Mouse (Mus musculus) ovary, postnatal 14 days (tissue): ENCODE results near the gene Casz1.

Experiments
- DNase-seq: peaks from one replicate; pipeline ENCODE4 v3.0.0; 2022; ENCODE audit warnings: low spot score

The Casz1 gene

DNA sequence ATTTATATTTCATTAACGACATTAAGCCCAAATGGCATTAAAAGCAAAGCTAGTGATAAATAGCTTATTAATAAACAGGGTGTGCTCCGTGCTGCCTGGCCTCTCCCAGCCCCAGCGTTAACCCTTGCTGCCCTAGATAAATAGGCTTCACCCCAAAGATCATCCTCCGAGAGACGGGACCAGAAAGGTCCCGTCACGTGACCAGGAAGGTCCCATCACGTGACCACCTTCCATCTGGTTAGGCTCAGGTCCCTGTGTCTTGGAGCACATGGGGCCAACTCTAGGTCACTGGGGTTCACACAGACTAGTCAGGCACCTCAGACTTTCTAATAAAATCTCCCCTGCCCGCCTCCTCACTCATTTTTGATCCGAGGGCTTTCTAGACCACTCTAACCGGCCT lies 42.5 kb downstream of the Casz1 start:
- no peak for DNase-seq

DNA sequence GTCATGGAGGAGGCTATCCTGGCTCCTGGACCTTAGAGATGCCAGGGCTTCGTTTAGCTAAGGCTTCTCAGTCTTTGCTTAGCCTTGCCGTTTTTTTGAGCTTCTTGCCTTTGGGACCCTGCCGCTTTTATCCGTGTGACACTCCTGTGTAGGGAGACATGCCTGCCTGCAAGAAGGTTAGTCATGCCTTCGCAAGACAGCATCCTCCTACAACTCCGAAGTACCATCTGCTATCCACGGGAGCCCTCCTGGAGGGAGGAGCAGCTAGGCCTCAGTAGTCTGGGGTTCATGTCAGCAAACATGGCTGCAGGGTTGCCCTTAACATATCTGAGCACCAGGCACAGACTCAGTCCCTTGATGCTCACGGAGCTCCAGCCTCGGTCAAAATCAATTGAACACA lies 43.4 kb downstream of the Casz1 start:
- DNase-seq = no peak

DNA sequence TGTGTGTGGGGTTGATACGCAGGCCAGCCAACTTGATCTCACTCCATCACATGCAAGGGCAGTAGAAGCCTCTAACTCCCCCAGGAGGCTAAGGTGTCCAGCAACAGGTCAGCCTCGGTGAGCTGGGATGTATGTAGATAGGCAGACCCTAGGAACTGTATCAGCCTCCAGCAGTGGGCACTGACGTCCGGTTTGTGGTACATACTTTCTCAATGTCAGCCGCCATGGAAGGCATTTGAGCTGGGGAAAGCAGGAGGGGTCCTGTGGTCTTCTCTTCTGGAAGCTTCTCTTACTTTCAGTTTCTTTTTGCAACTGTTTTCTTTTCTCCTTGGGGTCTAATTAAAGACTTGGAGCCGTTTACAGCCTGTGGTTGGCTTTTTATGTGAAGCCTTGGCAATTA lies 45.2 kb downstream of the Casz1 start:
- DNase-seq = no peak

DNA sequence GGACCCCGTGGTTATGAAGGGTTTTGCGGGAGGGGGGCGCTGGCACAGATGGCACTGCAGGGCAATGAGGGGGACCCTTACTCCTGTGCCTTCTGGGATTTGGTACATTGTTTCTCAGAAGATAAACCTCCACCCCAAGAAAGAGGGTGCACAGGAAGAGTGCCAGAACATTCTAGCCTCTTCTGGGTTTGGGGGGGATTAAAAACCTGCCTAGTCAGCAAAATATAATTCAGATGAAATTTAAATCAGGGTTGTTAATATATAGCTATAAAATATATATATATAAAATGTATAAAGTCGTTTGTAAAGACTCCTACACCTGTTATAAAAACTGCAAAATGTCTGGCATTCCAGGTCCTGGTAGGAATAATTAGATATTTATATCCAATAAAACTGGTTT lies 48.8 kb downstream of the Casz1 start:
- DNase-seq = no peak

DNA sequence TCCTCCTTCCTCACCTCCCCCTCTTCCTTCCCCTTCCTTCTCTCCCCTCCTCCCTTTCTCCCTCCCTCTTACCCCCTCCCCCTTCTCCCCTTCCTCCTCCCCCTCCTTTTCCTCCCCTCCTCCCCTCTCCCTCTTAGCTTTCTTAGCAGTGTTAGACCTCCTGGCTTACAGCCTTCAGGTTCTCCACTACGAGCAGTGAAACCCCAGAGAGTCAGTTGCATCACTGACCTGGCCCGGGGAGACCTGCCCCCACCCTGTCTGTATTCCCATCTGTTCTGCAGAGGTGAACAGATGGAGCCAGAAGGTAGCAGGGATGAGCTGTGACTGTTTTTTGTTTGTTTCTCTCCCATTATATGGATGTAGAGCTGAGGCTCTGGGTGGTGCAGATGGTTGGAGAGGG lies 49.9 kb downstream of the Casz1 start:
- DNase-seq = no peak

DNA sequence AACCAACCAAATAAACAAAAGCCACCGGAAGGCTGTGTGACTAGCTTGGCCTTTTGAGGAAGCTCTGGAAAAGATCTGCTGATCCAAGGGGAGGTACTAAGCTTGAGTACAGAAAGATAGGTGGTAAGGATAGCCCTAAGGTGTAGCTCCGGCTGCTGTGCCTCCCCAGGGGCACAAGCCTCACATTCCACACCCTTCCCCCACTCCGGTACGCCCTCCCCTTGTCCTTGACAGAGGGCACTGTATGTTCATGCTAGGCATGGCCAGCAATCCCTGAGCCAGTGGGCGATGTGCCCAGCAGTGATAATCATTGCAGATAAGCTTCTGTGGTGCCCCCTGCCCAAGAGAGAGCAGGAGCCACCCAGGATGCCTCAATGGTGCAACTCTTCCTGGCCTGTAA lies 51.3 kb downstream of the Casz1 start:
- DNase-seq = no peak

DNA sequence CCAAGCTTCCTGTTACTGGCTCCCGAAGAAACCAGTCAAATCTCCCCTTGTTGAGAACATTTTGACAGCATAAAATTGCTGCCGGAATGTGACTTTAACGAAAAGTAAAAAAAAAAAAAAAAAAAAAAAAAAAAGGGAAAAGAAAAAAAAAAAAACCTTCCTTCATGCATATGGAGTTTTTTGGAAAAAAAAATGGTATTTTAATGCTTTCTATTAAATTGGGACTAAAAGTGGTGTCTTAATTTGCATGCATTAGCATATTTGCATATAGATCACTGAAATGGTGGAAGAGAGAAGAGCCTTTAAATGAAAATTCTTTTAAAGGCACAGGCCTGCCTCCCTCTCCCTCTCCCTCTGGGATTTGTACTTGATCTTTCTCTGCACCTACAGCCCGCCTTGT lies 52.0 kb downstream of the Casz1 start:
- no peak for DNase-seq

DNA sequence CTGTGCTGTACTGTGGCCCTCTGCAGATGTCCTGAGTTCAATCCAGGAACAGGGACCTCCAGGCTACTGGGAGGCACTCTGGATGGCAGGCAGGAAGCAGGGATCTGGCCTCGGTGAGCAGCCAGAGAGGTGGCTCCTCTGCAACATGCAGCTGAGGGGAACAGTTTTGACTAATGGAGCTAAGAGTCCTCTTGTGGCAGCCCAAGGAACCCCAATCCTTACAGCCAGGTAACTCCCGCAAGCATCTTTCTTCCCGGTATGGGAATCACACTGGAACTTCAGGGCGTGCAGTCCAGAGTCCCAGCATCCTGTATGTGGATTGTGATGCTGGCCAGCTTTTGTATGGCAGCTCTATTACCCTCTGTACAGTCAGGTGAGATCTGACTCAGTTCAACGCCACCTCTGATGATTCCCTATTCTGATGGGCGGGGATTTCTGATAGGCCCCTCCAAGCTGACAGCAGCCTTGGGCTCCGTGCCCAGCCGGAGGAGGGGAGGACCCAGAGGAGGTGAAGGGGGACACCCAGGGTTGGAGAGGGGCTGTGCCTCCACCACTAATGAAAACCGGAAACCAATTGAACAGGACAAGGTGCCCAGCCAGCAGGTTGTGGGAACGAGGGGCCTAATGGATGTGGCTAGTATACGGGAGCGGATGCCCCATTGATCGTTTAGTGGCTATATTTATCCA lies 53.3 kb downstream of the Casz1 start:
- DNase-seq = no peak

DNA sequence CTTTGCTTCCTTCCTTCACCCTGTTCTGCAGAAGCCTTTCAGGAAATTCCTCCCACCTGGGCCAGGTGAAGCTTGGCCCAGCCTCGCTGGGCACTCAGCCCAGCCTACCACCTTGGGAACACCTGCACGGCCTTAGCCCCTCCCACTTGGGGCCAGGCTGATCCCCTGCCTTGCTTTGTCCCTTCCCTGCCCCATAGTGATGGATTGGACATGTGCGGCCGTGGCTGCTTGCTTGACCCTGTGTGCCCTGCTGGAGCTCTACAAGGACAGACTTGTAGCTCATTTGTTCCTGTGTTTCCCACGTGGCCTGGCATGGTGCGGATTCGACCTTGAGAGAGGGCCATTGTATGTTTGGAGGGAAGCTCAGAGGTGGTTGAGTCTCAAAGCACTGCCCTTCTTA lies 54.0 kb downstream of the Casz1 start:
- DNase-seq = peak; percentile 35

DNA sequence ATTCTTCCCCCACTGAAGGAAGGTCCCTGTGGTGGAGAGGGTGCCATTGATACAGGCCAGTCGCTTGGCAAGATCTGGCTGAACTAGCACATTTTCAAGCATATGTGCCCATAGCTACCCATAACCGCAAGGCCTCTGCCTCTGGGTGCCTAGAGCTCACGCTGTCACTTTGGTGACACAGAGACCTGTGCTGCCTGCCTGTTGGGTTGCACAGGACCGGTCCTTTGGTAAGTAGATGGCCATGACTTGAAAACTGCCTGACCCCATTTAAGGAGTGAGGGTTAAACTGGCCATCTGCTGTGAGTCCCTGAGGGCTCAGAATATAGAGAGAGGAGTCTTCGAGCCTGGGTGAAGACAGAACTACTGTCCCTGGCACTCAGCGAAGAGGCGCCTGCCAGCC lies 55.2 kb downstream of the Casz1 start:
- no peak for DNase-seq

DNA sequence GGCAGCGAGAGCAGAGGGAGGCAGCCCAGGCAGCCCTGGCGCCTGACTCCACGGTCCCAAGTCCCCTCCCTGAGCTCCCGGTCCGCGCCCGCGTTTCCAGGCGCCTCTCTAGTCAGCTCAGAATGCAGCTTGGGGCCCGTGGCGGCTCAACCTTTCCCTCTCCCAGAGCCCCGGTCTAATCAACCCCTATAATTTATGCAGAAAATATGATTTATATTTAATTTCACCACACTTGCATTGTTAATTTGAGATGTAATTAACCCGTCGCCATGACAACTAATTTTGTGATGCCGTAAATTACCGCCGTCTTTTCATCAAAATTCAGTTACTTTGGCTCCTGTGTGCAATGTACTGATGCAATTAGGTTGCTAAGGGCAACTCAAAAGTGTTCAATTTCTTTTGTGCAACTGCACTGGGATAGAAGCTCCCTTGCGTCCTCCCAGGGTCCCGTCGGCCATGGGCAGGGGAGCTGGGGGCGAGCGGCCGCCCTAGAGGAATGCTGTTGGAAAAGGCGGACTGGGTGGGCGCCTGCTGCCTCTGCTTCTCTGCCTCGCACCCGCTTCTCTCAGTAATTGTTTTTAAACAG lies 55.8 kb downstream of the Casz1 start:
- no peak for DNase-seq

DNA sequence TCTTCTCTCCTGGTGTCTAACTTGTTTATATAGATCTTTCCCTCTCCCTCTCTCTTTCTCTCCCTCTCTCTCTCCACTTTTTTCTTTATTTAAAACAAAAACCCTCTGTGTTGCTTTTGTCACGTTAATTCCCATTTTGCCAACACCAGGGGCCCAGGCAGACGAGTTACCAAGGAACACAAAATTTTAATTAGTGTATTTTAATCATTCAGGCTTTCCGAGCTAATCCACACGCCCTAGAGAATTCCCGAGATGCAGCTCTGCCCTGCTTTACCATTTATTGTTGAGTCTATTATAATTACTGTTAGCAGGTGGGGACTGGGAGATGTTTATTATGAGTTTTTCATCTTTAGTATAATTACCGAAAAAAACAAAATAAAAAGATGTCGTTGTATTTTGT lies 56.4 kb downstream of the Casz1 start:
- no peak for DNase-seq

DNA sequence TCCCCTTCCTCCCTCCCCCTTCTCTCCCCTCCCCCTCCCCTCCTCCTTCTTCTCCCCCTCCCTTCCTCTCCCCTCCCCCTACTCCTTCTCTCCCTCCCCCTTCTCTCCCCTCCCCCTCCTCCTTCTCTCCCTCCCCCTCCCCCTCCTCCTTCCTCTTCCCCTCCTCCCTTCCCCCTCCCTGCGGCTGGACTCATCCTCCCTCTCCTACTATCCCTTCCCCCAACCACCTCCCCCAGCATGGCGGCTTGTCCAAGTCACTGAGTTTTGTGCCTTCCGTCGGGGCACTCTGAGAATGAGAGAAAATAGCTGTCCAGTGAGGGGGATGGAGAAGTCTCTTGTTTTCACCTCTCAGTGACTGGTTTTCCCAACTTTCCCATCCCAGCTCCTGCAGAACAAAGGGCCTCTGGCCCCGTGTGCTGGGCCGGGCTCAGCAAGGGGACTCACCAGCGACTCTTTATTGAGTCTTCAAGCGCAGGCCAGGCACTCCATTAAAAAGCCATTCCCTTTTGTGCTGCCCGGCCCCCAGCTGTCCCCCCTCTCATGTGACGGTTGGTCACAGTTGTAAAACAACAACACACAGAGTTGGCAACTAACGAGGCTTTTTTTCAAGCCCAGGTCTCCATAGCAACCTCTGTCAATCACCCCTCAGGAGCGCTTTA lies 62.7 kb downstream of the Casz1 start:
- DNase-seq = no peak

DNA sequence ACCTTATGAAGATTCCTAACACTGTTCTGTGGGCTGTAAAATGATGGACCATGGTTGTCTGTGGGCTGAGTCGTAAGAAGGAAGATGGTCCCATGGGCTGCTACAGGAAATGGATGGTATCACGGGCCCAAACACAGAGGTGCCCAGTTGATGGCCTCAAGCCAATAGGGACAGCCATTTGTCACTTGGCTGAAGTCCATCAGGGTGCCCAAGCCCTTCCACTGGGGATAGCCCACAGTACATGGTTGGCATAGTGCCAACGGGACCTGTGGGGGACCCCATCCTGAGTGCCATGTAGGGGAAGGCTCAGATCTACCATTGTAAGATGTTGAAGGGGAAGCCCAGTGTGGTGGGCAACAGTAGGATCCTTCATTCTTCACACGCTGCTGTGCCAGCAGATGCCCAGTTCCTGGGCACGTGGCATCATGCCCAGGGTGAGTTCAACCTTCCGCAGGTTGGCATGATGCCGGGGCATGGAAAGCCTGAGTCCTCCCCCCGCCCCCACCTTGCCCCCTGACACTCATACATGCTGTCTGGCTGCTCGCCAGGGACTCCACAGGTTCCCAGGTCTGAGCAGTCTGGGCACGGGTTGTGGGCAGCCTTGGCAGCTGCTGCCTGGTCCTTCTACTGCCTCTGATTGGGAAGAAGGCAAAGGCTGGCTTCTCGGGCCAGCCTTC lies 63.6 kb downstream of the Casz1 start:
- DNase-seq = no peak

DNA sequence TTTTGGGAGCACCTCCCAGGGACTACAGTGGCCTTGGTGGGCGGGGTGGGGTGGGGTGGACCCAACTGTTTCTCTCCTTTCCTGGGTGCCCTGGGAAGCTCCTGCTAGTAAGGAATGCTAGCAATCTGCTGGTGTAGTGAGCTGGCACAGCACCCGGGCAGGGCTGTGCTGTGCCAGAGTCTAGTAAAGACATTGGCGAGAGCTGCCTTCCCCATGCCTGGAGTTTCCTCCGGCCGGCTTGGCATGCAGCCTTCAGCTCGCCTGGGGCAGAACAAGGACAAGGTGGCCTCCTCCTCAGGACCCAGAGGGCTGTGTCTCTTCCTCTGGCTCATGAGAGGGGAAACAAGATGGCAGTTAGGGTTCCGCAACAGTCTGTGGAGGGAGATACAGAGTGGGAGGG lies 65.3 kb downstream of the Casz1 start:
- DNase-seq = no peak

DNA sequence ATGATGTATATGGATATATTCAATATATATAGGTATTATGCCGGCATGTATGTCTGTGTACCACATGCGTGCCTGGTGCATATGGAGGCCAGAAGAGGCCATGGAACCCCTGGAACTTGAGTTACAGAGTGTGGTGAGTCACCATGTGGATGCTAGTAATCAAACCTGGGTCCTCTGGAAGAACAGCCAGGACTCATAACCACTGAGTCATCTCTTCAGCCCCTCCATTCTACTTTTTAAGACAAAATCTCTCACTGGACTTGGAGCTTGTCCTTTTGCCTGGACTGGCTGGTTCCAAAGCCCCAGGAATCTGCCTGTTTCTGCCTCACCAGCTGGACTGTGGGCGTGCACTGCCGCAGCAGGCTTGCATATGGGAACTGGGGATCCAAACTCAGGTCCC lies 66.3 kb downstream of the Casz1 start:
- DNase-seq = no peak

DNA sequence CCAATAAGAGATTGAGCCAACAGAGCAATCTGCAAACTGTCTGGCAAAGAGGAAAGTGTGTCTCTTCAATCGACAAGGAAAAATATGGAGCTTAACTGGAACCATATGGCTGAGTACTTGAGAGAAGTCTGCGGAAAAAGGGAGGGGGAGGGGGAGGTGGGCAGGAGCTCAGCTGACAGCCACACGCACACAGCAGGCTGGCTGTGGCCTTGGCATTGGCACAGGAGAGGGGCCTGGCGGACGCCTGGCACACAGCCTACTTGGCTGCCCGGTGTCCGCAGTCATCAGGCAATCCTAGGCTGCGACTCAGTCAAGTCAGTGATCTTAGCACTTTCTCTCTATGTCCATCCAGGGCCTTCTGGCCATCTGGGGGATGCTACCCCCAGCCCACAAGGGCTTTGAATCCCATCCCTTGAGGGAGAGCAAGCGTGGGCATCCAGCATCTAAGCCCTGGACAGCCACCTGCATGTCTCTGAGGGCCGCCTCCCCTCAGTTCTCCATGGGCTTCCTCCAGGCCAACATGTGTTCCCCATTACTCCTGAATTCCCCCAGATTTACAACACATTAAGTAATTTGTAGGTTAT lies 67.6 kb downstream of the Casz1 start:
- peak; percentile 36 for DNase-seq

DNA sequence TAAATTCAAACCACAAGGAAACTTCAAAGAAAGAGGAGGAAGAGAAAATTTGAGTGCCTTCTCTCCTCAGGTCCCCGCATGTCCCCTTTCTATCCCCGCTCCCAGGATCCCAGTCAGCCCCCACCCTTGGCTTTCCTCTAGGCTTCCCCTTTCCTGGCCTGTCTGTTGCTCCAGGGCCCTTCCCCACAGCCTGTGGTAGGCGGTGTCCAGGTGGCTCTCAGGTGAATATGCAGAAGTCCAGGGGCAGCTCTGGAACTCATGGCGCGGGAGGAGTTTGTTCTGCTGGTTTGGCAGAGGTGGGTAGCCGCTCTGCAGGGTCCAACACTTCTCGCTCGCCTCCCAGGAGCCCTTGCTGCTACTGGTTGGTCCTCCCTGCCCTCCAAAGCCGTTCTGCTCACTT lies 68.1 kb downstream of the Casz1 start:
- DNase-seq = no peak

DNA sequence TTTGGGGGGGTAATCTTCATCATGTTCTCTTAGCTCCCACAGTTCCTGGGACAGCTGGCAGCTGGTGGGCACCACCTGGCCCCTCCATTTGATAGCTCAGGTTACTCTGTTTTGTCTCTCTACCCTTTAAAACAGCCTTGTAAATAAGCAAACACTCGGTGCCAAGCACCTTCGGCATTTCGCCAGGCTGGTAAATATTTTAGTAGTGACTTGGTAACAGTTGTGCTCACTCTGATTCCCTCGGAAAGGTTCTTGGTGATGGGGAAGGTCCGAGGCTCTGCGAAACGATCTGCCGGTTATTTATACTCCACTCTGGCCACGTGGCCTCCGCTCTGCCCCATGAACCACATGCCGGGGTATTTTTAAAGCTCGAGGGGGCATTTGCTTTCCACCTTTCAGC lies 68.6 kb downstream of the Casz1 start:
- no peak for DNase-seq

DNA sequence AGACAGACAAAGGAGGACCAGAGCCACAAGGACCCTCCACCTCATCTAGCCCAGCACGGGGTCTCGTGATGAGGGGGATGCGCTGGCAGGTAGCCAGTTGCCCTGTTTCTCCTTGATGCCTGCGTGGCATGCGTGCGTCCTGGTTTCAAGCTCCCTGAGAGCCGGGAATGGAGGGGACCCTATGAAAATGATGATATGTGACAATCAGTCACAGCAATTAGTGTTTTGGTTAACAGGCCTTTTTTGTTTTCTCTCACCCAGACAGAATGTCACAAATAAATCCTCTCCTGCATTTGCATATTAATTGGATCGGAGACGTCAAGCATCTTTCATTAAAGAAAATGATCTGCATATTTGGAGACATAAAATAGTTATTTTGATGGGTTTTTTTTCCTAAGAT lies 71.9 kb downstream of the Casz1 start:
- no peak for DNase-seq

DNA sequence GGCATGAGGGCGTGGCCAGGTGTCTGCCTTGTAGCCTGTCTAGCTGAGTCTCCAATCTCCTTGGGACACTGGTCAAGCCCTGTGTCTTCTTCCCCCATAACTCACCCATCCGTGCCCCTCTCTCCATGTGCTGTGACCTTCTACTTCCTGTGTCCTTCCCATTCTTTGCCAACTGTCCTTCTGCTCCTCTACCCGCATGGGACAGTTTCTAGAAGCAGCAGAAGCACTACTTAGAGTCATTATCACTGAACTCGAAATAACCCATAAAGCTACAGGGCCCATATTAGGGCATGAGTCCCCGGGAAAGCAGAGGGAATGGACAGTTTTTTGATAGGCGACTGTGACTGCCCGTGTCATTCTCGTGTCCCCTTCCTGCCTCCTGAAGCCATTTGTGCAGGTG lies 72.6 kb downstream of the Casz1 start:
- DNase-seq = no peak

DNA sequence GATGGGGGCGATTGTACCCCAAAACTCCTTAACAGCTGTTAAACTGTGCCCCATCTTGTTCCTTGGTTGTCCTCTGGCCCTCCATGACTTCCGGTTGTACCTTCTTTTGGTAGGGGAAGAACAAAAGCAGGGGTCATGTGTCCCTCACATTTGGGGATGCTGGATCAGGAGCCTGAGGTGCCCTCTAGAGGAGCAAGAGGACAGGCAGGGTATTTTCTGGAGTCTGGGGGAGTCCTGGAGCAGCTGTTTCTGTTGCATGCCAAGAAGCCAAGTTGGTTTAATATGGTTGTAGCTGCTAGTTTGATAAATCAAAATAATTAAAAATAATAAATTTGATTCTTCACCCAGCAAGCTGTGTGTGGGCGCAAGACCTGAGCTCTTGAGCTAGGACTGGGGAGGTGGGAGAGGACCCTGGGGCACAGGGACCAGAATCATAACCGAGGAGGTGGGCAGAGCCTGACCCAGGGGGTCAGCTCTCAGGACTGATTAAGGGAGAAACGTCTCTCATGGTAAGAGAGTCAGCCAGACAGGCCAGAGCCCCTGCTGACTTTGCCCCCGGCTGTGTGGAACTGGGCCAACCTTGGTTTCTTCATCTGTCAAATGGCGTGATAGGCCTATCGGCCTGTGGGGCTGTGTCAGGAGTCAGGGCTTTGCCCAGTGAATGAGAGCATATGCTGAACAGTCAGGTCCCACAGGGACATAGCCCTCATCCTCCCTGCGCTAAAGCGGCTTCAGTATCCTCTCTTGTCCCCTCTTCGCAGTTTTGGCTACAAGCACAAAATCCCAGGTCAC lies 74.2 kb downstream of the Casz1 start:
- no peak for DNase-seq
